ENCODE assay signal across 1 mouse cellular context in the genomic region with DNA sequence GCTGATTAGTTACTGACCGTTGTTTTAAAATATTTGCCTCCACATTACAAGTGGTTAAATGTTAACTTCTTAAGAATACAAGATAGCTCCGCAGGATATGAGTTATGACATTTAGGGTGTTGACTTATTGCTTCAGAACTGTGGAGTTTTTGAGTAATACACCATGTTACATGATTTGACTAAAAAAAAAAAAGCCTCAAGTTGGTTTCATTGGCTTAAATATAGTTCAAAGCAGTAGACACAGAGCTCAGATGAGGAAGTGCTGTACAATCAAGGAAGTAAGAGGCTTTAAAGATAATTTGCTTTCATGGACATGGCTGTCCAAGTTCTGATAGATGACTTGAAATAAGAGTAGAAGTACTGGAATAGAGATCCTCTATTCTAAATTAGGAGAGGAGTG.
TF ChIP-seq lines count a peak whose summit lies in the region.

No protein-coding gene starts in this region.

TF ChIP-seq in CH12.LX, 34 proteins besides CTCF, POLR2A, EP300 and RAD21 (continued from another document):
- TF ChIP-seq TCF12 (IDR thresholded peaks at IDR 0.05; ENCODE audit: low read depth, low read length) (peak; percentile 44; the same call in 1 of the 2 replicates), USF2 (conservative IDR thresholded peaks at IDR 0.05; ENCODE audit: low read depth, low read length) (no peak), MEF2A (IDR thresholded peaks at IDR 0.05; ENCODE audit: borderline replicate concordance, low read depth, low read length) (peak; percentile 87), ZKSCAN1 (IDR thresholded peaks at IDR 0.05; ENCODE audit: borderline replicate concordance, low read depth, low read length) (no peak), MXI1 (IDR thresholded peaks at IDR 0.05; ENCODE audit: low read depth, low read length) (no peak), POLR2AphosphoS2 (IDR thresholded peaks at IDR 0.05; ENCODE audit: low read depth, low read length) (no peak; the same call in 1 of the 2 replicates), ELF1 (IDR thresholded peaks at IDR 0.05; ENCODE audit: low read depth, low read length) (peak; percentile 90), TBP (conservative IDR thresholded peaks at IDR 0.05; ENCODE audit: low read depth, low read length) (peak; percentile 81), USF1 (IDR thresholded peaks at IDR 0.05; ENCODE audit: low read depth, low read length) (no peak), NRF1 (IDR thresholded peaks at IDR 0.05; ENCODE audit: low read depth, low read length) (no peak), PAX5 (IDR thresholded peaks at IDR 0.05; ENCODE audit: low read length) (no peak), CHD2 (IDR thresholded peaks at IDR 0.05; ENCODE audit: low read length) (no peak), MYC (IDR thresholded peaks at IDR 0.05; ENCODE audit: low read depth, low read length) (0 out of 2 replicates have a peak, but pooled peaks have one; percentile 51), SMC3 (IDR thresholded peaks at IDR 0.05; ENCODE audit: low read depth, low read length) (no peak), ETS1 (conservative IDR thresholded peaks at IDR 0.05; ENCODE audit: low read depth, low read length) (peak; percentile 71), UBTF (IDR thresholded peaks at IDR 0.05; ENCODE audit: low read depth, low read length) (no peak), GABPA (IDR thresholded peaks at IDR 0.05; ENCODE audit: insufficient replicate concordance, low read depth, low read length) (no peak)
